Mouse (Mus musculus) embryonic facial prominence, embryonic 13.5 days (tissue): ENCODE measurements around the gene Zfp518b. TPM values are rescaled to one million over a fixed set of nuclear protein-coding genes. Genes with fewer than 3 reads are reported as not detected.
A peak's percentile ranks its signal among the peaks of the same experiment; 100 is the strongest.

Source experiments
- ATAC-seq: fragments of 200-750 bp; cut with Nextera tagmentation; 2 replicates; pipeline ENCODE4 v1.8.0; 2017; ENCODE audit warnings: low read depth; ENCODE audit not compliant: insufficient number of reproducible peaks, insufficient read depth, low FRiP score, low TSS enrichment
- H3K27ac ChIP-seq: fragments of 300-500 bp; sonication (generic); 2 replicates; pipeline ENCODE4 v1.5.1; 2015; ENCODE audit warnings: moderate library complexity, mild to moderate bottlenecking, inconsistent platforms
- H3K27me3 ChIP-seq: fragments of 300-500 bp; sonication (generic); 2 replicates; pipeline ENCODE4 v1.6.1; 2015; ENCODE audit warnings: mild to moderate bottlenecking, inconsistent platforms
- H3K36me3 ChIP-seq: fragments of 300-500 bp; sonication (generic); 2 replicates; pipeline ENCODE4 v1.6.1; 2015; ENCODE audit warnings: mild to moderate bottlenecking, inconsistent platforms
- H3K4me1 ChIP-seq: fragments of 300-500 bp; sonication (generic); 2 replicates; pipeline ENCODE4 v1.6.1; 2015; ENCODE audit warnings: inconsistent platforms
- H3K4me2 ChIP-seq: fragments of 300-500 bp; sonication (generic); 2 replicates; pipeline ENCODE4 v1.6.1; 2015; ENCODE audit warnings: moderate library complexity, mild to moderate bottlenecking, inconsistent platforms
- H3K4me3 ChIP-seq: fragments of 300-500 bp; sonication (generic); 2 replicates; pipeline ENCODE4 v1.5.1; 2015; ENCODE audit warnings: mild to moderate bottlenecking, inconsistent platforms
- H3K9ac ChIP-seq: fragments of 300-500 bp; sonication (generic); 2 replicates; pipeline ENCODE4 v1.6.1; 2015; ENCODE audit warnings: mild to moderate bottlenecking, inconsistent platforms
- H3K9me3 ChIP-seq: fragments of 300-500 bp; sonication (generic); 2 replicates; pipeline ENCODE4 v1.6.1; 2016; ENCODE audit warnings: inconsistent platforms
- WGBS: fragments of 180-500 bp; shearing (Covaris S2); methylation state at CpG from one replicate; pipeline ENCODE4 v1.1.7; 2015; ENCODE audit warnings: mixed read lengths; 5-methylcytosine and 5-hydroxymethylcytosine counted together
- polyA plus RNA-seq: library from polyadenylated mRNA; unstranded; fragments of >200 nt; fragmentation: Nextera tagmentation; extraction: Ambion mirVana; gene quantifications from 2 replicates; pipeline ENCODE4 v1.2.1, GENCODE M21; 2015

The Zfp518b gene
- 25.2 and 34.9 TPM in 2 replicates for polyA plus RNA-seq

DNA sequence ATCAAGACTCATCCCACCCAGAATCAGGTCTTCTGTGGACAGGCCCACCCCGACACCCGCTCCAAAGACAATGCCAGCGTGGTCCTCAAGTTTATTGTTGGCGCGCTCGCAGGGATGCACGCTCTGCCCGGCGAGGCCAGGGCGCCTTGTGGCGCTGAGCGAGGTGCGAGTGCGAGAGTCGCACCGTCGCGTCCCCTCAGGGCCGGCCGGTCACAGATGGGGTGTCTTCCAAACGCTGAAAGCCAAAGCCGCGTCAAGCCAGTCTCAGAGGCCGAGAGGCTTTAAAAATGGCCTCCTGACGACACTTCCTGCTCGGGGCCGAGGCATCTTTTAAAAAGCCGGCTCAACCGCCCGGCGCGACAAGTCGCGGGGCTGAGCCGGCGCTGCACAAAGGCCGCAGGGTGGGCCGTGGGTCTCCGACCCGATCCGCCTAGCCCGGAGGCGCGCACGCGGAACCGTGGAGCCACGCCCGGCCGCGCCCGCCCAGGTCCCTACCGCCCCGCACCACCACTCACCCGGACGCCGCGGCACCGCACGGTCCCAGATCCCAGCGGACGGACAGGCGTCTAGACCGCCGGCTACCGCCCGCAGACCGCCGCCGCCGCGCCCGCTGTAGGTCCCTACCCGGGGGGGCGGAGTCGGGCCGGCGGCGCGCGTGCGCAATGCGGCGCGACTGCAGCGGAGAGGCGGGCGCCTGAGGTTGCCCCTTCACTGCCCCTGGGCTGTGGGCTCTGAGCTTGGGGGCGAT is at the start of gene Zfp518b:
Gene Zfp518b (minus strand): TSS at position 663 of the 748 bp plus-strand sequence.
- H3K4me2 ChIP-seq: peak within 1 kb of the TSS; percentile 77
- under 1% methylated on average over 85 of the region's 89 CpGs for WGBS
- peak; percentile 92 for ATAC-seq
- H3K9ac ChIP-seq: peak within 1 kb of the TSS; percentile 91
- no peaks in the 10 kb centered on the region for H3K9me3 ChIP-seq
- H3K27ac ChIP-seq: peak within 1 kb of the TSS; percentile 89
- H3K27me3 ChIP-seq: no peaks in the 10 kb centered on the region
- H3K4me3 ChIP-seq: peak within 1 kb of the TSS; percentile 72
- peaks cover 18% of the 10 kb centered on the region for H3K4me1 ChIP-seq
- H3K36me3 ChIP-seq: peaks cover 37% of the 10 kb centered on the region

- 71% methylated on average over 11 of the region's 11 CpGs for WGBS
- Histone ChIP-seq H3K4me1 (no peaks in the 10 kb centered on the region), H3K36me3 (no peaks in the 10 kb centered on the region), H3K4me2 (no peak overlapping the region), H3K9me3 (no peaks in the 10 kb centered on the region), H3K27me3 (no peaks in the 10 kb centered on the region), H3K4me3 (no peak overlapping the region), H3K9ac (no peak overlapping the region), H3K27ac (no peak overlapping the region)
- no peak for ATAC-seq
These were observed 24.4 kb upstream of the Zfp518b start for GRCm38 (mm10) chr5:38708940-38709581.

GRCm38 (mm10) chr5:38707364-38708075 is 22.9 kb upstream of the Zfp518b start:
- Histone ChIP-seq H3K36me3 (no peaks in the 10 kb centered on the region), H3K4me1 (no peaks in the 10 kb centered on the region), H3K9me3 (no peaks in the 10 kb centered on the region), H3K9ac (no peak overlapping the region), H3K27me3 (no peaks in the 10 kb centered on the region), H3K27ac (no peak overlapping the region), H3K4me2 (no peak overlapping the region), H3K4me3 (no peak overlapping the region)
- 78% methylated on average over 7 of the region's 7 CpGs for WGBS
- ATAC-seq: no peak

DNA sequence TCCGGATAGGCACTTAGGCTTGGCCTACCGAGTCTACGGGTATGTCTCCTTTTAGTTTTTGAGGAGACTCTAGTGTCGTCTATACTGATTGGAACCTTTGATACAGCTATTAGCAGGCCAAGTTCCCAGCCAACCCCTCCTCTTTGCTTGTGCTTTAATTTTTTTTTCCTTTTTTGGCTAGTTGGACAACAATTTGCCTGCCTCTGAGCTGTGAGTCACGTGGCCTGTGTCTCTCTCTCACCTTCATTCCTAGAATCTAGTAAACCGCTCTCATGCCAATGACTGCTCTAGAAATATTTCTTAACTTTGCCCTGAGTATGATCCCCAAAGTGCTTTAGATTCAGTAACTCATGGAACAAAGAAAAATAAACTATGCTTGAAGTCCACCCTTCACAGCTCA is 18.3 kb upstream of the Zfp518b start:
- no peaks in the 10 kb centered on the region for H3K4me1 ChIP-seq
- no peaks in the 10 kb centered on the region for H3K36me3 ChIP-seq
- no peak overlapping the region for H3K9ac ChIP-seq
- no peak for ATAC-seq
- no peak overlapping the region for H3K27ac ChIP-seq
- no peaks in the 10 kb centered on the region for H3K27me3 ChIP-seq
- H3K4me3 ChIP-seq: no peak overlapping the region
- no peak overlapping the region for H3K4me2 ChIP-seq
- WGBS: 92% methylated on average over 6 of the region's 6 CpGs
- H3K9me3 ChIP-seq: no peaks in the 10 kb centered on the region

DNA sequence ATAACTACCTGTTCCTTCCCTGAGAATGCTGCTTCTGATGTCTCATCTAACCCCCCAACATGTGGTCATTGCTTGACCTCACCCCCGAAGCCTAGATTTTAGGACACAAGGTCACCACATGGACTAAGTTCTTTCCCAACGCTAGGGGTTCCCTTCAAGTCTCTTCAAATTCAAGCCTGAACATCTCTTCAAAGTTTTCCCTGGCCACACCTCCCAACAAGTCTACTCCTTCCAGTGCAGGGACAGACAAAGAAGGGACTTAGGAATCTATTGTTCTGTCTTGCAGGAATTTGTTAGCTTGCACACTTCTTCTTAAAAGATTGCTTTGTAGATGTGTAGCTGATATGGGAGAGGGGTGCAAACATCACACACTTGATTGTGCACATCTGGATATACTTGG is 17.5 kb upstream of the Zfp518b start:
- 69% methylated on average over 2 of the region's 2 CpGs for WGBS
- H3K27ac ChIP-seq: no peak overlapping the region
- no peak overlapping the region for H3K9ac ChIP-seq
- H3K4me1 ChIP-seq: no peaks in the 10 kb centered on the region
- no peak overlapping the region for H3K4me2 ChIP-seq
- no peaks in the 10 kb centered on the region for H3K27me3 ChIP-seq
- H3K9me3 ChIP-seq: no peaks in the 10 kb centered on the region
- ATAC-seq: no peak
- no peak overlapping the region for H3K4me3 ChIP-seq
- no peaks in the 10 kb centered on the region for H3K36me3 ChIP-seq

DNA sequence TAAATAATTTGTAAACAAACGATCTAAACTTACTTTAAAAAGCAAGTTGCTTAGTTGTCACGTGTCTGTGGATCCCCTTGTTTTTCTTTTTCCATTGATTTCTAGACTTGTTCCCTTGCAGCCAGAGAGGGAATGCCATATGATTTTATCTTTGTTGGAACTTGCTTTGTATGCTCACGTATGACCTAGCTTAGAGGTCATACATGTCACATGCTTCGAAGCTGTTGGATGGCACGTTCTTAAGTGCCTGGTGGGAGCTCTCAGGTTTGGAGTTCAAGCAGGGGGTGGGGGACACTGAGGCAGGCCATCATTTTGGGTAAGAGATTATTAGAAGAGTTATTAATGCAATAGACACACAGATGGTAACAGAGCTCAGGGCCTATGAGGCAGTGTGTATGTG is 13.8 kb upstream of the Zfp518b start:
- Histone ChIP-seq H3K27ac (no peak overlapping the region), H3K36me3 (no peaks in the 10 kb centered on the region), H3K4me1 (no peaks in the 10 kb centered on the region), H3K9me3 (no peaks in the 10 kb centered on the region), H3K9ac (no peak overlapping the region), H3K4me3 (no peak overlapping the region), H3K27me3 (no peaks in the 10 kb centered on the region), H3K4me2 (no peak overlapping the region)
- 77% methylated on average over 5 of the region's 5 CpGs for WGBS
- ATAC-seq: no peak

DNA sequence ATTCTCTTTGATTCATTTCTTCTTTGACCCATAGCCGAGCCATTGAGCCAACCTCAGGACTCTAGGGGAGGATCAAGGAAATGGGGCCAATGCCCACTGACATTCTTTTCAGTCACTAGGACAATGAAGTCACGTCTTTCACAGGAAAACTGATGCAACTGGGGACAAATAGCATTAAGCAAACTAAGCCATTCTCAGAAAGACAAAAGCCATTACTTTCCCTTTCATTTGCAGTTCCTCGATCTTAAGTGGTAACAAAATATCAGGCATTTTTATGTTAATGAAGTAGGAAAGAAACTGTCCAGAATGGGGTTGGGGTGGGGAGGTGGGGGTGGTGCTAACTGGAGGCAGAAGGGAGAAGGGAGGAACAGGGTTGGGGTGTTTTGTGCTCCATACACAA is 13.4 kb upstream of the Zfp518b start:
- Histone ChIP-seq H3K4me2 (no peak overlapping the region), H3K9ac (no peak overlapping the region), H3K9me3 (no peaks in the 10 kb centered on the region), H3K27ac (no peak overlapping the region), H3K27me3 (no peaks in the 10 kb centered on the region), H3K36me3 (no peaks in the 10 kb centered on the region), H3K4me3 (no peak overlapping the region), H3K4me1 (no peaks in the 10 kb centered on the region)
- no peak for ATAC-seq
- WGBS: 53% methylated on average over 3 of the region's 3 CpGs

DNA sequence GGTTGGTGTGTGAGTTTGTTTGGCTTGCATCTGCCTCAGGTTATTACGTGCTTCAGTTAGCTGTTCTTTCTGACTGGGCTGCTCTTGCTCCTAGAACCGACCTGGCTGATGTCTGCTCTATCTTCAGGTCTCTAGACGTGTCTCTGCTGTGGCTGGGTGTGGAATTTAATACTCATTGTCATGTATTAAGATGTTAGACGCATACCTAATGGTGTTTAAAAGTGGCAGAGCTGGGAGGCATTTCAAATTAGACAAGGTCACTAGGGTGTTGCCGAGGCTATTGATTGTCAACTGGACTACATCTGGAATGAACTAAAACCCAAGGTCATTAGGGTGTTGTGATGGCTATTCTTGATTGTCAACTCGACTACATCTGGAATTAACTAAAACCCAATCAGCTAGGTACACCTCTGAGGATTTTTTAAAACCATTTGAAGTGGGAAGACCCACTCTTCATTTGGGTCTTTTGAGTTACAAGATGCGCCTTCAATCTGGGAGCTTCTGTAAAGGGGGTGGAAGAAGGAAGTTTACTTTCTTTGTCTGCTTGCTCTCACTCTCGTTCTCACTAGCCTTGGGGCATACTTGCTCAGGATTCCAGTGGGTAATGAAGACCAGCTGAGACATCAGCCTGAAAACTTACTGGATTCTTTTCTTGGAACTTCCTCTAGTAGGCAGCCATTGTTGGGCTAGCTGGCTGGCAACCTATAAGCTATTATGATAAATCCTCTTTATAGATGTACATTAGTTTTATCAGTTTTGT is 12.2 kb upstream of the Zfp518b start:
- H3K27me3 ChIP-seq: no peaks in the 10 kb centered on the region
- H3K4me3 ChIP-seq: no peak overlapping the region
- no peak overlapping the region for H3K4me2 ChIP-seq
- no peak overlapping the region for H3K27ac ChIP-seq
- no peak; the same call in 1 of the 2 replicates for ATAC-seq
- H3K9me3 ChIP-seq: no peaks in the 10 kb centered on the region
- H3K9ac ChIP-seq: no peak overlapping the region
- H3K4me1 ChIP-seq: no peaks in the 10 kb centered on the region
- no peaks in the 10 kb centered on the region for H3K36me3 ChIP-seq
- 25% methylated on average over 8 of the region's 8 CpGs for WGBS

DNA sequence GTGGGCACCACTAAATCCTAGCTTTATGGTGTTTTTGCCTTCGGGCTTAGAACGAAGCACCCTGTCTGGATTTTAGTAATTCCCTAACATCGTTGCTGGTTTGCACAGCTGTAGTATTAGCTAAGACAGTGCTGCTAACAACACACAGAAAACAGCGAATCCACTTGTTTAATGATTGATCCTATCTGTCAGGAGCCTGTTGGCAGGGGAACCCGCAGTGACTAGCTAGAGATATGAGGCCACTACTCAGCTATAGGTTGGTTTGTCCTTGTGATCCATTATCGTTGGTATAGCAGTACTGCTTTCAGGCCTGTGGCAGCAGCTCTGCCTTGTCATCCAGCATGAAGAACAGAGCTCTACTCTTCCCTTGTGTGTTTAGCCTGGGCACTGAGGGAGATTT is 8.2 kb upstream of the Zfp518b start:
- H3K4me3 ChIP-seq: no peak overlapping the region
- no peaks in the 10 kb centered on the region for H3K27me3 ChIP-seq
- no peak overlapping the region for H3K4me2 ChIP-seq
- H3K9me3 ChIP-seq: no peaks in the 10 kb centered on the region
- no peak overlapping the region for H3K9ac ChIP-seq
- ATAC-seq: no peak
- no peak overlapping the region for H3K27ac ChIP-seq
- 89% methylated on average over 6 of the region's 6 CpGs for WGBS
- no peaks in the 10 kb centered on the region for H3K4me1 ChIP-seq
- no peaks in the 10 kb centered on the region for H3K36me3 ChIP-seq

GRCm38 (mm10) chr5:38689186-38689585 is 4.6 kb upstream of the Zfp518b start:
- 87% methylated on average over 6 of the region's 6 CpGs for WGBS
- no peak overlapping the region for H3K9ac ChIP-seq
- H3K9me3 ChIP-seq: no peaks in the 10 kb centered on the region
- no peak overlapping the region for H3K4me2 ChIP-seq
- no peak overlapping the region for H3K27ac ChIP-seq
- H3K36me3 ChIP-seq: no peaks in the 10 kb centered on the region
- H3K4me1 ChIP-seq: 0 out of 2 replicates have a peak, but pooled peaks cover 5% of the 10 kb centered on the region
- H3K4me3 ChIP-seq: no peak overlapping the region
- no peak for ATAC-seq
- H3K27me3 ChIP-seq: no peaks in the 10 kb centered on the region

DNA sequence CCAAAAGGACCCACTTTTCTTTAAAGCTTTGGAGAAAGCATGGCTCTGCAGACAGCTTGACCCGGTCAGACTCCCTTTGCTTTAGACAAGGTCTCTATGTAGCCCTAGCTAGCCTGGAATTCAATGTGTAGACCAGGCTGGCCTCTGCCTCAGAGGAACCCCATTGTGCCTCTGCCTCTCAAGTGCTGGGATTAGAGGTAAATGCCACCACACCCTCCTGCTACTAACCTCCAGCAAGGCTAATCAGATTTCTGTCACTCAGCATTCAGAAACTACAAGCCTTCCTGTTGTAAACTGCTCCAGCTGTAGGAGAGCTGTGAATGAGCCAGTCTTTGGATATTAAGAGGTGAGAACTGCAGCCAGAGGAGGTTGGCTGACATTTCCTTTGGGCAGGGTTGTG is 3.1 kb upstream of the Zfp518b start:
- WGBS: 85% methylated on average over 1 of the region's 1 CpGs
- H3K9me3 ChIP-seq: no peaks in the 10 kb centered on the region
- no peak for ATAC-seq
- no peak overlapping the region for H3K4me2 ChIP-seq
- H3K4me3 ChIP-seq: no peak overlapping the region
- H3K27me3 ChIP-seq: no peaks in the 10 kb centered on the region
- H3K36me3 ChIP-seq: peaks cover 5% of the 10 kb centered on the region
- H3K27ac ChIP-seq: no peak overlapping the region
- H3K4me1 ChIP-seq: peaks cover 15% of the 10 kb centered on the region
- no peak overlapping the region for H3K9ac ChIP-seq
